Mouse (Mus musculus): Measurements from ENCODE around the gene Gmppa. TPM values are rescaled to one million over a fixed set of nuclear protein-coding genes. Genes with fewer than 3 reads are reported as not detected.
A peak's percentile ranks its signal among the peaks of the same experiment; 100 is the strongest.

Gmppa gene
- total RNA-seq, 2 experiments from 2014 or later: 2.9 to 6.1 TPM

- ATAC-seq (replicated peaks; ENCODE audit: low FRiP score, poor library complexity, severe bottlenecking): no peak
Measured at GRCm38 (mm10) chr1:75478497-75478896, 42.8 kb downstream of the Gmppa start.

GRCm38 (mm10) chr1:75478916-75479634 lies 43.3 kb downstream of the Gmppa start, which contains the start of the genes Chpf and Tmem198:
Gene Chpf (minus strand): TSS chr1:75479307.
Gene Tmem198 (plus strand): TSS chr1:75479532.
- ATAC-seq (replicated peaks; ENCODE audit: low FRiP score, poor library complexity, severe bottlenecking): peak; percentile 71

- no peak for ATAC-seq (replicated peaks; ENCODE audit: low FRiP score, poor library complexity, severe bottlenecking)
Measured at GRCm38 (mm10) chr1:75479635-75479989, 43.9 kb downstream of the Gmppa start.

GRCm38 (mm10) chr1:75480036-75480435 lies 44.3 kb downstream of the Gmppa start:
- ATAC-seq (replicated peaks; ENCODE audit: low FRiP score, poor library complexity, severe bottlenecking): no peak

GRCm38 (mm10) chr1:75480735-75481134 lies 45.0 kb downstream of the Gmppa start:
- ATAC-seq (replicated peaks; ENCODE audit: low FRiP score, poor library complexity, severe bottlenecking): no peak

GRCm38 (mm10) chr1:75486561-75486960 lies 50.8 kb downstream of the Gmppa start:
- ATAC-seq (replicated peaks; ENCODE audit: low FRiP score, poor library complexity, severe bottlenecking): no peak

GRCm38 (mm10) chr1:75487040-75487404 lies 51.3 kb downstream of the Gmppa start:
- no peak for ATAC-seq (replicated peaks; ENCODE audit: low FRiP score, poor library complexity, severe bottlenecking)

- ATAC-seq (replicated peaks; ENCODE audit: low FRiP score, poor library complexity, severe bottlenecking): no peak
Measured at GRCm38 (mm10) chr1:75487405-75488161, 51.9 kb downstream of the Gmppa start.

GRCm38 (mm10) chr1:75490785-75491551 lies 55.2 kb downstream of the Gmppa start:
- ATAC-seq (replicated peaks; ENCODE audit: low FRiP score, poor library complexity, severe bottlenecking): no peak

GRCm38 (mm10) chr1:75492579-75493170 lies 56.9 kb downstream of the Gmppa start:
- no peak for ATAC-seq (replicated peaks; ENCODE audit: low FRiP score, poor library complexity, severe bottlenecking)

Other genes starting within 250 kb of the Gmppa start
- gene Ankzf1, start 243.8 kb upstream of the Gmppa start, total RNA-seq (2015; ENCODE audit: low replicate concordance): 8.3 and 10.4 TPM in 2 replicates
- gene Ankzf1, start 243.8 kb upstream of the Gmppa start, total RNA-seq (2017; ENCODE audit: low replicate concordance): 34.5 and 39.0 TPM in 2 replicates
- gene Atg9a, start 243.7 kb upstream of the Gmppa start, total RNA-seq (2015; ENCODE audit: low replicate concordance): 107 and 131 TPM in 2 replicates
- gene Atg9a, start 243.7 kb upstream of the Gmppa start, total RNA-seq (2017; ENCODE audit: low replicate concordance): 137 and 142 TPM in 2 replicates
- gene Glb1l, start 225.1 kb upstream of the Gmppa start, total RNA-seq (2015; ENCODE audit: low replicate concordance): 12.3 and 12.9 TPM in 2 replicates
- gene Glb1l, start 225.1 kb upstream of the Gmppa start, total RNA-seq (2017; ENCODE audit: low replicate concordance): 8.1 and 8.6 TPM in 2 replicates
- 50.4 and 76.9 TPM in 2 replicates for gene Stk16, start 225.1 kb upstream of the Gmppa start, total RNA-seq (2015; ENCODE audit: low replicate concordance)
- 31.3 and 50.2 TPM in 2 replicates for gene Stk16, start 225.1 kb upstream of the Gmppa start, total RNA-seq (2017; ENCODE audit: low replicate concordance)
- gene Tuba4a, start 216.1 kb upstream of the Gmppa start, total RNA-seq (2015; ENCODE audit: low replicate concordance): 433 and 471 TPM in 2 replicates
- 280 and 368 TPM in 2 replicates for gene Tuba4a, start 216.1 kb upstream of the Gmppa start, total RNA-seq (2017; ENCODE audit: low replicate concordance)
- gene A630095N17Rik, start 203.8 kb upstream of the Gmppa start, total RNA-seq (2015; ENCODE audit: low replicate concordance): not detected in 2 replicates
- not detected in 2 replicates for gene A630095N17Rik, start 203.8 kb upstream of the Gmppa start, total RNA-seq (2017; ENCODE audit: low replicate concordance)
- gene Dnajb2, start 199.5 kb upstream of the Gmppa start, total RNA-seq (2015; ENCODE audit: low replicate concordance): 186 and 231 TPM in 2 replicates
- gene Dnajb2, start 199.5 kb upstream of the Gmppa start, total RNA-seq (2017; ENCODE audit: low replicate concordance): 524 and 744 TPM in 2 replicates
- gene Ptprn, start 171.4 kb upstream of the Gmppa start, total RNA-seq (2015; ENCODE audit: low replicate concordance): not detected in 2 replicates
- gene Ptprn, start 171.4 kb upstream of the Gmppa start, total RNA-seq (2017; ENCODE audit: low replicate concordance): not detected in 2 replicates
- gene Resp18, start 157.5 kb upstream of the Gmppa start, total RNA-seq (2015; ENCODE audit: low replicate concordance): not detected in 2 replicates
- gene Resp18, start 157.5 kb upstream of the Gmppa start, total RNA-seq (2017; ENCODE audit: low replicate concordance): not detected in 2 replicates
- gene Dnpep, start 117.9 kb upstream of the Gmppa start, total RNA-seq (2015; ENCODE audit: low replicate concordance): 14.0 and 20.3 TPM in 2 replicates
- gene Dnpep, start 117.9 kb upstream of the Gmppa start, total RNA-seq (2017; ENCODE audit: low replicate concordance): 7.7 and 11.8 TPM in 2 replicates
- gene Des, start 75.6 kb upstream of the Gmppa start, total RNA-seq (2015; ENCODE audit: low replicate concordance): not detected in 2 replicates
- not detected in 2 replicates for gene Des, start 75.6 kb upstream of the Gmppa start, total RNA-seq (2017; ENCODE audit: low replicate concordance)
- gene Speg, start 60.6 kb upstream of the Gmppa start, total RNA-seq (2015; ENCODE audit: low replicate concordance): not detected in 2 replicates
- 1.7 TPM in 1 of 2 replicates, not detected in the other for gene Speg, start 60.6 kb upstream of the Gmppa start, total RNA-seq (2017; ENCODE audit: low replicate concordance)
- not detected in 2 replicates for gene Asic4, start 14.5 kb downstream of the Gmppa start, total RNA-seq (2015; ENCODE audit: low replicate concordance)
- gene Asic4, start 14.5 kb downstream of the Gmppa start, total RNA-seq (2017; ENCODE audit: low replicate concordance): not detected in 2 replicates
- gene Chpf, start 43.4 kb downstream of the Gmppa start, total RNA-seq (2015; ENCODE audit: low replicate concordance): 0.42 TPM in 1 of 2 replicates, not detected in the other
- gene Chpf, start 43.4 kb downstream of the Gmppa start, total RNA-seq (2017; ENCODE audit: low replicate concordance): 0.26 and 1.3 TPM in 2 replicates
- gene Tmem198, start 43.6 kb downstream of the Gmppa start, total RNA-seq (2015; ENCODE audit: low replicate concordance): not detected in 2 replicates
- not detected in 2 replicates for gene Tmem198, start 43.6 kb downstream of the Gmppa start, total RNA-seq (2017; ENCODE audit: low replicate concordance)
- gene Obsl1, start 70.5 kb downstream of the Gmppa start, total RNA-seq (2015; ENCODE audit: low replicate concordance): not detected in 2 replicates
- gene Obsl1, start 70.5 kb downstream of the Gmppa start, total RNA-seq (2017; ENCODE audit: low replicate concordance): not detected in 2 replicates
- not detected in 2 replicates for gene Inha, start 71.1 kb downstream of the Gmppa start, total RNA-seq (2015; ENCODE audit: low replicate concordance)
- gene Inha, start 71.1 kb downstream of the Gmppa start, total RNA-seq (2017; ENCODE audit: low replicate concordance): not detected in 2 replicates
- 10.9 and 14.0 TPM in 2 replicates for gene Stk11ip, start 85.6 kb downstream of the Gmppa start, total RNA-seq (2015; ENCODE audit: low replicate concordance)
- gene Stk11ip, start 85.6 kb downstream of the Gmppa start, total RNA-seq (2017; ENCODE audit: low replicate concordance): 14.3 and 31.6 TPM in 2 replicates
- gene Slc4a3, start 110.3 kb downstream of the Gmppa start, total RNA-seq (2015; ENCODE audit: low replicate concordance): not detected in 2 replicates
- 0.09 and 1.5 TPM in 2 replicates for gene Slc4a3, start 110.3 kb downstream of the Gmppa start, total RNA-seq (2017; ENCODE audit: low replicate concordance)

Measured in erythroblast, adult 5-6 weeks (primary cell).